ENCODE assay signal across 23 mouse cellular contexts in the genomic region with DNA sequence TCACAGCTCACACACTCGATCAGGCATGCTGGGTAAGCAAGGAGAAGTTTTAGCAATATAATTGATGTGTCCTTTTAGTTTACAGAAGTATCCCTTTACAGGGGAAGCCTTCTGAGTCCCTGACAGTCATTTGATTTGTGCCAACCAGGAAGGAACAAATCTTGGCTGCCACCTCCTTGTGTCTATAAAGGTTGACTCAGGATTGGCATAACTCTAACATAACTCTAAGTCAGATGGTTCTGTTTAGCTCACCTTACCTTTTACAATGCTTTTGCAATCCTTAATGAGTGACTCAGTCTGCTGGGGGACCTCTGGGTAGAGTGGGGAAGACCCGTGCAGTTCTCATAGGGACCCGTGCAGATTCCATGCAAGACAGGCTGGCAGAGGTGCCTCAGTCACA. TPM values are rescaled to one million over a fixed set of nuclear protein-coding genes. Genes with fewer than 3 reads are reported as not detected.
DNase-seq lines count a peak whose midpoint lies in the region; ATAC-seq and TF ChIP-seq lines count a peak whose summit lies in the region.
"Had no signal": no experiment of that assay in that cellular context is flagged by ENCODE, and none has a peak within 500 bp of the region (broad histone marks: within the 10 kb centered on the region; RNA-seq: fewer than 3 reads in every experiment).

No protein-coding gene starts in this region.

- H3K4me3 ChIP-seq in embryonic facial prominence, embryonic 13.5 days, result no peak overlapping the region
- no peak overlapping the region for H3K4me3 ChIP-seq in embryonic facial prominence, embryonic 10.5 days
- H3K4me3 ChIP-seq in embryonic facial prominence, embryonic 15.5 days (replicated peaks), result no peak overlapping the region
- H3K4me3 ChIP-seq in limb, embryonic 15.5 days, result no peak overlapping the region
- no peak overlapping the region for H3K4me3 ChIP-seq in layer of hippocampus, adult 2 months
- H3K4me3 ChIP-seq: embryonic facial prominence, embryonic 12.5 days; forebrain, embryonic 13.5 days; heart, embryonic 12.5 days; hindbrain, embryonic 10.5 days had no signal

- H3K36me3 ChIP-seq in embryonic facial prominence, embryonic 13.5 days, result no peaks in the 10 kb centered on the region
- H3K36me3 ChIP-seq in embryonic facial prominence, embryonic 10.5 days (replicated peaks), result no peaks in the 10 kb centered on the region
- H3K36me3 ChIP-seq in embryonic facial prominence, embryonic 15.5 days, result no peaks in the 10 kb centered on the region
- H3K36me3 ChIP-seq in limb, embryonic 15.5 days, result no peaks in the 10 kb centered on the region; the same call in 1 of the 2 replicates
- H3K36me3 ChIP-seq: embryonic facial prominence, embryonic 12.5 days; heart, embryonic 12.5 days; hindbrain, embryonic 10.5 days had no signal

- H3K4me1 ChIP-seq in embryonic facial prominence, embryonic 13.5 days, result peaks cover 44% of the 10 kb centered on the region
- H3K4me1 ChIP-seq in embryonic facial prominence, embryonic 10.5 days, result peaks cover 40% of the 10 kb centered on the region
- peaks cover 48% of the 10 kb centered on the region for H3K4me1 ChIP-seq in embryonic facial prominence, embryonic 15.5 days
- H3K4me1 ChIP-seq in limb, embryonic 15.5 days, result peaks cover 50% of the 10 kb centered on the region
- H3K4me1 ChIP-seq: heart, embryonic 12.5 days had no signal

- 64% methylated on average over 3 of the region's 3 CpGs for WGBS in embryonic facial prominence, embryonic 13.5 days
- 87% methylated on average over 3 of the region's 3 CpGs for WGBS in embryonic facial prominence, embryonic 10.5 days
- 53% methylated on average over 3 of the region's 3 CpGs for WGBS in embryonic facial prominence, embryonic 15.5 days
- WGBS in limb, embryonic 15.5 days, result 25% methylated on average over 3 of the region's 3 CpGs

- H3K9me3 ChIP-seq in embryonic facial prominence, embryonic 13.5 days, result no peaks in the 10 kb centered on the region
- H3K9me3 ChIP-seq in embryonic facial prominence, embryonic 10.5 days, result no peaks in the 10 kb centered on the region
- H3K9me3 ChIP-seq in embryonic facial prominence, embryonic 15.5 days (replicated peaks), result no peaks in the 10 kb centered on the region
- no peaks in the 10 kb centered on the region for H3K9me3 ChIP-seq in limb, embryonic 15.5 days
- H3K9me3 ChIP-seq: embryonic facial prominence, embryonic 12.5 days; forebrain, embryonic 13.5 days; heart, embryonic 12.5 days; hindbrain, embryonic 10.5 days had no signal

- H3K27ac ChIP-seq in embryonic facial prominence, embryonic 13.5 days, result 0 out of 2 replicates have a peak overlapping the region, but pooled peaks have one; percentile 19
- no peak overlapping the region for H3K27ac ChIP-seq in embryonic facial prominence, embryonic 10.5 days (replicated peaks)
- peak overlapping the region; percentile 44; the same call in 1 of the 2 replicates for H3K27ac ChIP-seq in embryonic facial prominence, embryonic 15.5 days (replicated peaks)
- H3K27ac ChIP-seq in limb, embryonic 15.5 days, result peak overlapping the region; percentile 54
- no peak overlapping the region for H3K27ac ChIP-seq in layer of hippocampus, adult 2 months
- H3K27ac ChIP-seq: embryonic facial prominence, embryonic 12.5 days; forebrain, embryonic 13.5 days; hindbrain, embryonic 10.5 days; hindbrain, embryonic 14.5 days had no signal

- H3K9ac ChIP-seq in embryonic facial prominence, embryonic 13.5 days, result no peak overlapping the region
- no peak overlapping the region for H3K9ac ChIP-seq in embryonic facial prominence, embryonic 15.5 days
- no peak overlapping the region for H3K9ac ChIP-seq in limb, embryonic 15.5 days
- H3K9ac ChIP-seq: embryonic facial prominence, embryonic 12.5 days; forebrain, embryonic 13.5 days; forebrain, postnatal 0 days; heart, embryonic 12.5 days; hindbrain, embryonic 14.5 days had no signal

- TF ChIP-seq CTCF in layer of hippocampus, adult 2 months (conservative IDR thresholded peaks at IDR 0.05), result no peak

- no peak for ATAC-seq in embryonic facial prominence, embryonic 13.5 days (ENCODE audit: insufficient number of reproducible peaks, insufficient read depth, low FRiP score, low TSS enrichment, low read depth)
- no peak for ATAC-seq in embryonic facial prominence, embryonic 15.5 days (ENCODE audit: insufficient number of reproducible peaks, low FRiP score, low TSS enrichment, low read depth)
- no peak for ATAC-seq in limb, embryonic 15.5 days (ENCODE audit: insufficient number of reproducible peaks, low FRiP score, low TSS enrichment, low read depth)
- ATAC-seq: activated CD4-positive, CD25-positive, alpha-beta regulatory T cell, adult 4 months; forebrain, embryonic 13.5 days; forebrain, postnatal 0 days; Patski had no signal

- no peak for DNase-seq in embryonic facial prominence, embryonic 10.5 days (ENCODE audit: low spot score)
- DNase-seq in 3T3-L1 (ENCODE audit: low read depth, low spot score), result peak; percentile 21
- DNase-seq in gastrocnemius, postnatal 10 days, result no peak
- no peak for DNase-seq in urinary bladder, adult 18-20 months (ENCODE audit: low spot score in 2 of 2)
- DNase-seq in layer of hippocampus, adult 2 months (ENCODE audit: low spot score in 2 of 2), result no peak
- DNase-seq: adrenal gland, adult 2 months; adrenal gland, postnatal 25 days; cerebellum, adult 2 months; cerebellum, postnatal 10 days; forebrain, postnatal 0 days; gastrocnemius, postnatal 25 days had no signal

- no peaks in the 10 kb centered on the region for H3K27me3 ChIP-seq in embryonic facial prominence, embryonic 13.5 days
- H3K27me3 ChIP-seq in embryonic facial prominence, embryonic 10.5 days (replicated peaks; ENCODE audit: low read depth, poor library complexity, severe bottlenecking), result no peaks in the 10 kb centered on the region
- H3K27me3 ChIP-seq in embryonic facial prominence, embryonic 15.5 days, result no peaks in the 10 kb centered on the region
- no peaks in the 10 kb centered on the region for H3K27me3 ChIP-seq in limb, embryonic 15.5 days
- H3K27me3 ChIP-seq: embryonic facial prominence, embryonic 12.5 days; forebrain, embryonic 13.5 days; heart, embryonic 12.5 days; Patski had no signal

- no peak overlapping the region for H3K4me2 ChIP-seq in embryonic facial prominence, embryonic 13.5 days
- no peak overlapping the region for H3K4me2 ChIP-seq in embryonic facial prominence, embryonic 15.5 days (replicated peaks)
- no peak overlapping the region for H3K4me2 ChIP-seq in limb, embryonic 15.5 days
- H3K4me2 ChIP-seq: embryonic facial prominence, embryonic 12.5 days; forebrain, embryonic 13.5 days; heart, embryonic 12.5 days; hindbrain, embryonic 14.5 days had no signal

RNA-seq across cellular contexts. Expression of a gene that starts 12.1 kb away (rescaled TPM):
- polyA plus RNA-seq in embryonic facial prominence, embryonic 13.5 days (2015; fragmentation: Nextera tagmentation; extraction: Ambion mirVana), result 18.6 and 19.8 TPM in 2 replicates
- 5.6 and 6.5 TPM in 2 replicates for polyA plus RNA-seq in embryonic facial prominence, embryonic 10.5 days (2016; fragmentation: Nextera tagmentation; extraction: Ambion mirVana)
- polyA plus RNA-seq in embryonic facial prominence, embryonic 15.5 days (2015; fragmentation: Nextera tagmentation; extraction: Ambion mirVana), result 26.0 and 26.3 TPM in 2 replicates
- polyA plus RNA-seq in limb, embryonic 15.5 days (2015; fragmentation: Nextera tagmentation; extraction: Ambion mirVana), result 33.6 and 33.9 TPM in 2 replicates
- total RNA-seq in gastrocnemius, postnatal 10 days (2021), result 1 to 10 TPM; 1.2 to 2.4 TPM
- total RNA-seq in layer of hippocampus, adult 2 months (2021), result 10 to 100 TPM; 48.6 to 52.5 TPM
- total RNA-seq: heart, adult 8-10 months; heart, postnatal 25 days had no signal

Comparison
In these comparisons a context has a peak if more than half of its experiments do, and no peak if none do; other contexts are left out.
1. H3K27ac ChIP-seq: peak in embryonic facial prominence, embryonic 13.5 days (single experiment), embryonic facial prominence, embryonic 15.5 days (single experiment) and limb, embryonic 15.5 days (single experiment); none in embryonic facial prominence, embryonic 10.5 days (single experiment) and layer of hippocampus, adult 2 months (single experiment).